Mouse (Mus musculus) brain, embryonic 18.5 days (tissue): ENCODE data around the gene Fbxw9.
"Not testable (repeated sequence)": the region's sequence is repeated elsewhere in the genome, so short reads cannot be mapped to it uniquely, and the experiment has no call there.

Experiments
- DNase-seq: peaks from one replicate; pipeline ENCODE4 v3.0.0-alpha.2; 2012; ENCODE audit warnings: low read depth, low spot score

The Fbxw9 gene

DNA sequence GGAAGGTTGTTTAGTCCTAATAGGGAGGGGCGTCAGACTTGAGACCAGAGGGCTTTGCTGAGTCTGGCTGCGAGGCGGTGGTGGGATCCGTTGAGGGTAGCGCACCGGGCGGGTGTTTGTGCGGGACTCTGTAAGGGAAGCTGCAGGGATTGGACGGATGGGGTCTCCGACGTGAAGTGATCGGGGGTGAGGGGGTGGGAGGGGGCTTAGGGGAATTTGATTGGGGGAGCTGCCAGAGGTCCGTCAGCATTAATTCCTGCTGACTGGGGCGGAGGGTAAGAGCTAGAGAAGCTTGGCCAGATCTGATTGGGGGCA is 22.5 kb upstream of the Fbxw9 start:
- DNase-seq: no peak

DNA sequence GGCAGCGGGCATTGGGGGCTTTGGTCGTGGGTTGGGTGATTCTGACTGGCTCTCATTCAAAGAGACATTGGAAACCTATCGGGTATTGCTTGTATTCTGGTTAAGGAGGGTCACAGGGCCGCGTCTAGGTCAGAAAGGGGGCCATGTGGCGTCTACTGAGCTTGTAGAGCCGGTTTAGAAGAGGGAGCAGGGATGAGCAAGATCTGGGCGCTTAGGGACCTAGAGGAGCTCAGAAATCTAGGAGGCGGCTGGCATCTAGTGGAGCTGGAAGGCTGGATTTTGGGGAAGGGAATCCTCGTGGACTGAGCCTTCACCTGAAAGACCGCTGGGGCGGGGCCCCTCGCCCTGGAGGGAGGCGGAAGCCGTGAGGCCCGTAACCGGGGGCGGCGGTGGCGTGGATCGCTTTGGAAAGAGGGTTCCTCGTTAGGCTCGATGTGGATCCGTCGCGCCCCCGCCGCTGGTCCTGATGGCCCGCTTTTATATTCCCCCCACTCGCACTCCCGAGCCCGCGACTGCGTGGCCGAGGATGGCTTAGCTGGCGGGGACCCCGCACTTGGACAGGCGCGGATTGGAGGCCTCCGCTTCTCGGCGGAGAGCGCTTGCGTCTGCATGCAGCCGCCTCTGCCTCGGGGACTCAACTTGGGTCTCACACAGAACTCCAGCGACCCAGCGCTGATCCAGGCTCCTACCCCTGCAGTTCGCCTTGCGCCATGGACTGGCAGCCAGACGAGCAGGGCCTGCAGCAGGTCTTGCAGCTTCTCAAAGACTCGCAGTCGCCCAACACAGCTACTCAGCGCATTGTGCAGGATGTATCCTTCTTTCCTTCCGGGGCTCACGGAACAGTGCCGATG is 21.9 kb upstream of the Fbxw9 start:
- DNase-seq: no peak

DNA sequence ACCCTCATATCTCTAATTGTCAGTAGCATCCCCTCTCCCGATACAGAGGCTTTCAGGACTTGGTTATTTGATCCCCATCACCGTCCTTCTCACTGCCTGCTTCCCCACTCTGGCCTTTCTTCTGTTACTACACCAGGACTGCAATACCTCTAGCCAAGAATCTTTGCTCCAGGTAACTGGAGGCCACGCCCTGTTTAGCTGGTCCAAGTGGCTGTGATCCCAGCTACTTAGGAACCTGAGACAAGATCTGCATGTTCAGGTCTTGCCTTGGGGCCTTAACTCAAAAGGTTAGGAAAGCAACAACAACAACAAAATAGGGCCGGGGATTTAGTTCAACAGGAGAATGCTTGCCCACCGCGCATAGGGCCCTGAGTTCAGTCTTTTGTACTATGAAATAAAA is 16.2 kb upstream of the Fbxw9 start:
- DNase-seq: no peak

DNA sequence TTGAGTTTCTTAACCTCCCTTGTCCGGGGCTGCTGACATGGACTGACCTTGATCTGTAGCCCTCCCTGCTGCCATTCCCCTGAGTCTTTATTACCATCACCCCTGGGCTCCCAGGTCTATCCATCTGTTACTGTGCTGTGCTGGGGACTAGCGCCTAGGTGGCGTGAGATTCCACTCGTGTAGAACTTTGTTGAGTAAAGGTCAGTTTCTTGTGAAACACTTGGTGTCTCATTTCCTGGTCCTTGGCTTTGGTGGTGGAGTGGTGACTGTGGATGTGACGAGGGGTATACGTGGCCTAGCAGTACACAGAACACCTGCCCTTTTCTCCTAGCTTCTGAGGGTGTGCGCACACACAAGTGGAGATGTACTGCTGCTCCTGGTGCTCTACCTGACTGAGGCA is 2.5 kb upstream of the Fbxw9 start:
- no peak for DNase-seq

DNA sequence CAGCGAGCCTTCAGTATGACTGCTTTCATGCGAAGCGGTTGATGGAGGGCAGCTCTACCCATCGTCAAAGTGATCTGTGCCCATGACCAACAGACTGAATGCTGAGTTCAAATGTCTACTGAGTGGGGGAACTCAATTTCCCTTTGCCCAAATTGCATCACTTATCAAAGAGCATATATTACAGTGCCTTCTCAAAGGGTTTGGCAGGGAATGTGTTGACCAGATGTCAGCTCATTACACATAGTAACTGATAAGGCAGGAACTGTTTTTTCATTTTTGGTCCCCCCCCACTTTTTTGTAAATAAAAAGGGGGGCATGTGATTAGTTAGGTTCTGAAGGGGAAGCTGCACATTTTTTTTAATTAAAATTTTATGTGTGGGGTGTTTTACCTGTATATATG is 2.7 kb downstream of the Fbxw9 start:
- DNase-seq: no peak

DNA sequence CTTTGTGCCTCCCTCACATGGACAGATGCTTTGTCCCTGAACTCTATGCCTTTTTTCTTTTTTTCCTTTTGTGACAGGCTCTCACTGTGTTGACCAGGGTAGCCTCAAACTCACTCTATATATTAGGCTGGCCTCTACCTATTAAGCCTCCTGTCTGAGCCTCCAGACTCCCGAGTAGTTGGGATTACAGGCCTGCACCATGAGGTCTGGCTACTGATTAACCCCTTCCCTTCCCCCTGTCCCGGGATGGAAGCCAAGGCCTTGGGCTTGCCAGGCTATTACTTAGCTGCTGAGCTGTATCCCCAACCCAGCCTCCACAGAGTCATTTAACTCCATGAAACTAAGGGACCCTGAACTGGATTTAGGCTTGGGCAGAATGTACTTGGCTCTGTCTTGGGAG is 5.4 kb downstream of the Fbxw9 start:
- DNase-seq: no peak

DNA sequence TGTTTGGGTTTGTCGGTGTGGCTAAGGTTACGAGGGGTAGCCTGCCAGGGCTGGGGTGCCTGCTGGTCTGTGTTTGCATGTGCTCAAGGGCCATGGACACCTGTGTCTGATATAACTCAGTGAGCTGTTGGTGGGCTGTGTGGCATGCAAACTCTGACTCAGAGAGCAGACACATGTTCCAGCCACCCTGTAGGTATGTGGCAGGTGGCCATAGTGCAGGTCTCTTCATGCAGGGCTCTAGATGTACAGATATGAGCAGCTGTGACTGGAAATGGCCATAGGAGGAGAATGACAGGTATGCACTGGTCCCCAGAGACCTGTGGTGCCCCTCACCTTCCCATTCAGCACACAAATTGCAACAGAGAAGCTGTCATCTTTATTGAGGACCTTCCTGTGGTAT is 7.3 kb downstream of the Fbxw9 start:
- no peak for DNase-seq

DNA sequence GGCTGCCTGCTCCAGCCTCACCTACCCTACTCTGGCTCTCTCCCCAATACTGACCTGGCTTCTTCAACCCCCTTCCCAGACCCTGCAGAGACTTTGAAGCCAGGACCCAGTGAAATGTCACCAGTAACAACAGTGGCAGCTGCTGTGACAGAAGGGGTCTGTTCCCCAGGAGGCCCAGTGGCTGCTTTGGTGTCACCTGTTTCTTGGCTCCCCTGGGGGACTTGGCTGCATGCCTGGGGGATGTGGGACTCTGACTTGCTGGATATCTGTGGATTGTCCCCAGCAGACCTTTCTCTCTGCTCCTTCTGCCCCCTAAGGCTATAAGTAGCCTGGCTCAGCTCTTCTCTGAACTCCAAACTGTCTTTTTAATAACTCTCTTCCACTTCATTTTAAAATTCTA is 8.1 kb downstream of the Fbxw9 start, which contains the start of gene Gm5741:
TSS of gene Gm5741 (minus strand) at position 1 of the 400 bp plus-strand sequence.
- DNase-seq: no peak

DNA sequence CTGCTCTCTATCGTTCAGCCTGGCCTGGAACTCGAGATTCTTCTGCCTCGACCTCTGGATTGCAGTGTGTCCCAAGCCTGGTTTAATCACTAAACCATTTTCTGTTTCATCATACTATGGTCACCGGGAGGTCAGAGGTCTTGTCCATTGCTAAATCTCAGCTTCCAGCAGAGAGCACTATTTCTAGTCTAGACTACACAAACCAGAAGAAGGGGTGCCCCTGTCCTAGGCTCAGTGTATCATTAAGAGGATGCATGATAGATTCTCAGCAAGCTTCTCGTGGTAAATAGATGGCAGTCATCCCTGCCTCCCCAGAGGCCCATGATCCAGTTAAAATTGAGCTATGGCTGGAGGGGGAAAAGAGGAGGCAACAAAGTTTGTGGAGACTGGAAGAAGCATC is 11.2 kb downstream of the Fbxw9 start:
- no peak for DNase-seq

DNA sequence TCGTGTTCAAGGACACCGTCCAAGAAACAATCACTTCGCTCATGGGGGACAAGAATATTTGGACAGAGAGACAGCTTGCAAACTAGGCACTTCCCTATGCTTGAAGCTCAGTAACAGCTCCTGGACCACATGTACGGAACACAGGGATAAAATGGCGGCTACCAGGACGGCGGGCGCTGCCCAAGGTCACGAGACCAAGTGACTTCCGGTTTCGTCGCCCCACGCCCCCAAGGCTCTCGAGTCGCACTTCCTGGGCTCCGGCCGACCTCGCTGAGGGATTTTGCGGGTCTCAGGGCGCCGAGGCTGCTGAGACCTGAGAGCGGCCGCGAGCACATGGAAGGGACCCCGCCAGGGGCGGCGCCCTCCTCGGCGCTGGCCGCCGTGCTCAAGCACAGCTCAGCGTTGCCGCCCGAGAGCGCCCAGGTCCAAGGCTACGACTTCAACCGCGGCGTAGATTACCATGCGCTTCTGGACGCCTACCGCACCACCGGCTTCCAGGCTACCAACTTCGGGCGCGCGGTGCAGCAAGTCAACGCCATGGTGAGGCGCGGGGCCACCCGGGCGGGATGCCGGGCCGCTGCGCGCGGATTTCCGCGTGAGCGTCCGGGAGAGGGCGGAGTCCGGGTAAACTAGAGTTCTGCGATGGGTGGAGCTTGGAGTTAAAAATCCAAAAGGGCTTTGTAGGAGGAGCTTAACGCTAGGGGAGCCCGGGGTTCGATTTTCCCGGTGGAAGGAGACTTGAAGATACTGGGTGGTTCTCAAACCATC is 11.8 kb downstream of the Fbxw9 start, which contains the start of gene Dhps:
TSS of gene Dhps (plus strand) at position 244 of the 768 bp plus-strand sequence.
- peak; percentile 83 for DNase-seq

DNA sequence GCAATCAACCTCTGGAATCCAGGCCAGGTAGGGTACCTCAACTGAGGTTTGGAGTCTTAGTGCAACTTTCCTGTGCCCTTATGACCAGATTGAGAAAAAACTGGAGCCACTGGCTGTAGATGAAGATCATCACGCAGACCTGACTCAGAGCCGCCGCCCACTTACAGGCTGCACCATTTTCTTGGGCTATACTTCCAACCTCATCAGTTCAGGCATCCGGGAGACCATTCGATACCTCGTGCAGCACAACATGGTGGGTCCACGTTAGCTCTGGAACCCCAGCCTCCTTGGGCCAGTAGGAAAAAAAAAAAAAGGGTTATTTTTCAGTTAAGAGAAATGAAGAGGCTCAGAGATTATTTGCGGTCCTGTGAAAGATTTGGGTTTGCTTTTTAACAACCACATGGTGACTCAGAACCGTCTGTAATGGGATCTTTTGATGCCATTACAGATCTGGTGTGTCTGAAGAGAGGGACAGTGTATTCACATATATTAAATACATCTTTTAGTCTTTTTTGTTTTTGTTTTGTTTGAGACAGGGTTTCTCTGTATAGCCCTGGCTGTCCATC is 12.6 kb downstream of the Fbxw9 start:
- DNase-seq: no peak

DNA sequence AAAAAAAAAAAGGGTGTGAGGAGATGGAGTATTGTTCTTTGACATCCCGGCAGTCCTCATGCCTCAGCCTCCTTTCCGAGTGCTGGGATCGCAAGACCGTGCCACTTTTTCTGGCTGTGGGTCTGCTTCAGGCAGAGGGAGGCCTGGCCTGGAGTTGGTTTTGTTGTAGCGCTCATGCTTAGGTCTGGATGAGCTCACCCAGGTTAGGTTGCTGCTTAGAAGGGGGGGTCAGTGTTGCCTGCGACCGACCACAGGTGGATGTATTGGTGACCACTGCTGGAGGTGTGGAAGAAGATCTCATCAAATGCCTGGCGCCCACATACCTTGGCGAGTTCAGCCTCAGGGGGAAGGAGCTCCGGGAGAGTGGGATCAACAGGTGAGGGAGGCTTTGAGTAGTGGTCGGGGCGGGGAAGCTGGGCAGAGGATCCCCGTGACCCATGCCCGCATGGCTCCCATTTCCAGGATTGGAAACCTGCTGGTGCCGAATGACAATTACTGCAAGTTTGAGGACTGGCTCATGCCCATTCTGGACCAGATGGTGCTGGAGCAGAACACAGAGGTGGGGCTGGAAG is 13.3 kb downstream of the Fbxw9 start:
- DNase-seq: no peak

DNA sequence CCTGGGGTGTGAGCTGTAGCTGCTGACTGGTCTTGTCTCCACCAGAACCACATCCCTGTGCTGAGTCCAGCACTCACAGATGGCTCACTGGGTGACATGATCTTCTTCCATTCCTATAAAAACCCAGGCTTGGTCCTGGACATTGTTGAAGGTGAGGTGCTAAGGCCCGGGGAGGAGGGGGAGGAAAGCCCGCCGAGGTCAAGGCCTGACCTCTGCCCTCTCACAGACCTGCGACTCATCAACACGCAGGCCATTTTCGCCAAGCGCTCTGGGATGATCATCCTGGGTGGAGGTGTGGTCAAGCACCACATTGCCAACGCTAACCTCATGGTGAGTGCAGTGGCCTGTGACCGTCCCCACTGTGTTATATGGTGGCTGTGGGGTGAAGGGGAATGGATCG is 14.3 kb downstream of the Fbxw9 start:
- no peak for DNase-seq

DNA sequence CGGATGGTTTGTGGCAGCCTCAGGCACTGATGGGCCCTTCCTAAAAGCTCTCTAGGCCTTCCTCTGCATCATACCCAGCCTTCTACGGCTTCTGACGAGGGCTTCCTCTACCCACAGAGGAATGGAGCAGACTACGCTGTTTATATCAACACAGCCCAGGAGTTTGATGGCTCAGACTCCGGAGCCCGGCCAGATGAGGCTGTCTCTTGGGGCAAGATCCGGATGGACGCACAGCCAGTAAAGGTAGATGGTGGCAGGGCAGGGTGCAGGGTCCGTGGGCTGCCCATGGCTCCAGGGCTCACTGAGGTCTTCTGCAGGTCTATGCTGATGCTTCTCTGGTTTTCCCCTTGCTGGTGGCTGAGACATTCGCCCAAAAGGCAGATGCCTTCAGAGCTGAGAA is 14.8 kb downstream of the Fbxw9 start:
- DNase-seq: no peak

DNA sequence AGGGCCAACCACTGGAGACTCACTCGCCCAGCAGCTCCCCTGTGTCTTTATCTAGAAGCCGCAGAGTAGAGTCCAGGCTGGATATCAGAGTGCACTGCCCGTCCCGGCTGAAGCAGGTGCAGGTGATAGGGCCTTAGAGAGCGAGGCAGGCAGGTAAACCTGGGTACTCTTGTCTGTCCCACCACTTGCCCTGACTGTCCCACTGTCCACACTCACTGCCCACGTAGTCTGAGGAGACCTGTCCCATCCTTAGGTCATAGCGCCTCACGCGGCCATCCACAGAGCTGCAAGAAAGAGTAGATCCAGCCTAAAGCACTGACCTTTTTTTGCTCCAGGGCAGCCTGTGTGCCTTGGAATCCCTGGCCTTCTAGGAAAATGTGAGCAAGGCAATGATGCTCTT is 16.1 kb downstream of the Fbxw9 start:
- no peak for DNase-seq

DNA sequence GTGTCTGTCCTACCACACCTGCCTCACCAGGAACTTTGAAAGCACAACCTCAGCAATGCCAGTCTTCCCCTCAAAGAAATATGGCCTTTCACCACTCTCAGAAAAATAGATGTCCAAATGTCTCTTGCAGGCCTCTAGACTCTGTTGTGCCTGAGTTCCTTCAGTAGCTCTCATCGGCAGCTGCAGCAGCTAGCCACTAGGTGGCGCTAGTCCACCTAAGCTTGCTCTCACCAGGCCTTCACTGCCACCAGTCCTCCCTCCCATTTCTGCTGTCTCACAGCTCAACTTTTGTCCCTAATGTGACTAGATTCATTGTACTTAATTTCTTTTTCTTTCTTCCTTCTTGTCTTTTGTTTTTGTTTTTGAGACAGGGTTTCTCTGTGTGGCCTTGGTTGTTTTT is 17.1 kb downstream of the Fbxw9 start:
- peak; percentile 50 for DNase-seq

DNA sequence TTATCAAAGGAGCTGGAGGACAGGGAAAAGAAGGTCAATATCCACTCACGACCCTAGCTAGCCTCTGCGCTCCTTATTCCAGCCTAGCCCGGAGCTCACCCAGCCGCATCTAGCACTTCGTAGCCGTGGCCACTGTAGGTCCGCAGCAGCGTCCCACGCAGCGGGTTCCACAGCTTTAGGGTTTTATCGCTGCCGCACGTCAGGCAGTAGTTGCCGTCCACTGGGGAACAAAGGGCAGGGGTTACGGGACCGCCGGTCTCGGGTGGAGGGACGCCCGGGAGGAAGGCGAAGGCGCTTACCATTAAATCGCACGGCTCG is 20.3 kb downstream of the Fbxw9 start:
- DNase-seq: no peak

DNA sequence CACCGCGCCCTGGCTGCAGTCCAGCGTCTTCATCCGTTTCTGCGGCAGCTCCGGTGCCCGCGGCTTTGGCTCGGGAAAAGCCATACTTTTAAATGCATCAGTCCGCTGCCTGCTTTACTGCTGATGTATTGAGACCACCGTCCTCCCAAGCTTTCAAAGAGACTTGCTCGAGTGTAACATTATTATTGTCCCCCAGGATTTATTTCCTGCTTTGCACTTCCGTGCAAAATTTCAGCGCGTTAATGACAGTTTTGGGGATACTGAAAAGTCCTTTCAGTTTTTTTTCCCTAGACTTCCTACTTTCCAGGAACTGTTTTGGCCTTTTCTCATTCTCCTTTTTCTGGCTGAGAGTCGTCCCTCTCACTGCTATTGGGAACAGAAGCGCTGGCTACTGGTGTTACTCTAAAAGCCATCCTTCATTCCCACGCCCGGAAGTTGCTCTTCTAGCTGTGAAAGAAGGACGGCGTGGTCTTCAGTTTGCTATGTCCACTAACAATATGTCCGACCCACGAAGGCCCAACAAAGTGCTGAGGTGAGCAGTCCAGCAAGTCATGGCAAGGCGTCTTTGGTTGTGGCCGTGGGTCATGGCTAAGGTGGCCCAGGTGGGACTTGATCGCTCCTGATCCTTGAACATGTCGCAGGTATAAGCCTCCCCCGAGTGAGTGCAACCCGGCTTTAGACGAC is 20.8 kb downstream of the Fbxw9 start, which contains the start of gene Wdr83os:
TSS of gene Wdr83os (plus strand) at position 209 of the 684 bp plus-strand sequence.
- peak; percentile 60 for DNase-seq

DNA sequence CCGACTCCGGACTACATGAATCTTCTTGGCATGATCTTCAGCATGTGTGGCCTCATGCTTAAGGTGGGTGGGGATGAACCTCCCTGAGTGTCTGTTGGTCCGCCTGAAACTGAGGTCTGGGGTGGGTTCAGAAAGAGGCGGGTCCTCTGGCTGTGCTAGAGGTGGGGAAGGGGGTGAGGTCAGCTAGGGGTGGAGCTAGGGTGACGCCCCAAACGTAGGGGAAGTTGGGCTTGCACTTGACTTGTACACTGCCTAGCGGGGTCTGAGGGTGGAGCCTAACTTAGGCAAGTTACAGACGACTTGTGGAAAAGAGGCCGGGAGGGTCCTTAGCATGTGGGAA is 21.3 kb downstream of the Fbxw9 start, which contains the start of gene Wdr83:
TSS of gene Wdr83 (minus strand) at position 91 of the 340 bp plus-strand sequence.
- DNase-seq: no peak

DNA sequence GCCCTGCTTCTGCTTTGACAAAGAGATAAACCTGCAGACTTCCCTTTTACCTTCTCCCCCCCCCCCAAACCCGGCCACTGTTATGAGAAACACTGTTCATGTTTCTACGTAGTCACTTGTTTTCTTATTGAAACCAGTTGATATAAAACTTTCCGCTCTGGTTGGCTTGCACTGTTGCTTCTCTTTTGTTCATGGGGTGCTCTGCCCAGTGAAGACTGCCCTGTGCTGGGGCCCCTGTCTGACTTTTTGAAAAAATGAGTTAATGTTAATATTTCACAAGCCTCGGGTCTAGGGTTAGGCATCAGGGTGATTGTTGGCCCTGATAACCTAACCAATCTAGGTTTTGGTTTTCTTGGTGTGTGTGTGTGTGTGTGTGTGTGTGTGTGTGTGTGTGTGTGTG is 22.3 kb downstream of the Fbxw9 start:
- not testable (repeated sequence) for DNase-seq

DNA sequence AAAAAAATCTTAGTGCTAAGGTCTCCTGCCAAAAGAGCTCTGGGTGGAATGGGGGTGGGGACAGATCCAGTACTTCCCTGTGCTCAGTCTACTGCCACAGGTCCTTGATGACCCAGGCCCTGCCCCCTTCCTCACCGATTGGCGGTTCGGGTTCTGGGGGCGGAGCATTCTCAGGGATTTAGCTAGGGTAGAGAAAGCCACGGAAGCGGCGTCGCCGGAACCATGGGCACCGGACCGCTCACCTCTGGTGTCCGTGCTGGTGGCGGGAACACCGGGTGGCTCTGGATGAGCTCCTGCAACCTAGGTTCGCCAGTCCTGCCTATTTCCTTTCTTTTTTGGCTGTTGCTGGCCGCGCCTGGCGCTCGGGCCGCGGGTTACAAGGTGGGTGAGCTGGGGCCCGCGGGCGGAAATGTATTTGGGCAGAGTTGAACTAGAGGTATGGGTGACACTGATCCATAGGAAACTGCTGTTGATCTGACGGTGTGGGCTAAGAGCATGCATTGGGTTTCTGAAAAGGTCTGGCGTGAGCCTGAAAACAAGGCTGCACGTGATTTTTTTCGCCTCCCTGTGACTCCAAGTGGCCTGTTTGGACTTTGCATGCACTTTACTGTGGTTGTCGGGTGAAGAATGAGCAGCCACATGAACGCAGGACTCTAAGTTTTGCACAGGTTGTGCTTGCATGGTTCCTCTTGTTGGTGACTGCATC is 23.4 kb downstream of the Fbxw9 start, which contains the start of gene Man2b1:
TSS of gene Man2b1 (plus strand) at position 163 of the 706 bp plus-strand sequence.
- peak; percentile 60 for DNase-seq
